Mouse (Mus musculus) heart, embryonic 12.5 days (tissue): ENCODE data around the gene Ttll2. TPM values are rescaled to one million over a fixed set of nuclear protein-coding genes. Genes with fewer than 3 reads are reported as not detected.
A peak's percentile ranks its signal among the peaks of the same experiment; 100 is the strongest.
"Not testable (repeated sequence)": the region's sequence is repeated elsewhere in the genome, so short reads cannot be mapped to it uniquely, and the experiment has no call there.

Source experiments
- ATAC-seq: fragments of 200-750 bp; cut with Nextera tagmentation; 2 replicates; pipeline ENCODE4 v1.8.0; 2017; ENCODE audit warnings: moderate TSS enrichment, moderate library complexity; ENCODE audit not compliant: insufficient number of reproducible peaks, low FRiP score
- H3K27ac ChIP-seq: fragments of 300-500 bp; sonication (generic); 2 replicates; pipeline ENCODE4 v1.5.1; 2016; ENCODE audit warnings: mild to moderate bottlenecking, moderate library complexity; ENCODE audit not compliant: poor library complexity, severe bottlenecking
- H3K27me3 ChIP-seq: fragments of 300-500 bp; sonication (generic); replicated peaks from 2 replicates; pipeline ENCODE4 v1.6.1; 2016; ENCODE audit warnings: mild to moderate bottlenecking, moderate library complexity
- H3K36me3 ChIP-seq: fragments of 300-500 bp; sonication (generic); 2 replicates; pipeline ENCODE4 v1.6.1; 2016; ENCODE audit warnings: mild to moderate bottlenecking, moderate library complexity
- H3K4me1 ChIP-seq: fragments of 300-500 bp; sonication (generic); replicated peaks from 2 replicates; pipeline ENCODE4 v1.6.1; 2016; ENCODE audit warnings: mild to moderate bottlenecking
- H3K4me2 ChIP-seq: fragments of 300-500 bp; sonication (generic); 2 replicates; pipeline ENCODE4 v1.6.1; 2016; ENCODE audit warnings: mild to moderate bottlenecking, moderate library complexity
- H3K4me3 ChIP-seq: fragments of 300-500 bp; sonication (generic); 2 replicates; pipeline ENCODE4 v1.5.1; 2016; ENCODE audit warnings: mild to moderate bottlenecking
- H3K9ac ChIP-seq: fragments of 300-500 bp; sonication (generic); 2 replicates; pipeline ENCODE4 v1.6.1; 2016; ENCODE audit warnings: mild to moderate bottlenecking, moderate library complexity
- H3K9me3 ChIP-seq: fragments of 300-500 bp; sonication (generic); replicated peaks from 2 replicates; pipeline ENCODE4 v1.6.1; 2016; ENCODE audit warnings: mild to moderate bottlenecking, moderate library complexity
- WGBS: fragments of 180-500 bp; shearing (Covaris S2); methylation state at CpG from one replicate; pipeline ENCODE4 v1.1.7; 2016; 5-methylcytosine and 5-hydroxymethylcytosine counted together
- polyA plus RNA-seq: library from polyadenylated mRNA; unstranded; fragments of >200 nt; fragmentation: Nextera tagmentation; extraction: Ambion mirVana; gene quantifications from 2 replicates; pipeline ENCODE4 v1.2.1, GENCODE M21; 2016

The Ttll2 gene
- polyA plus RNA-seq, 1 experiment from 2014 or later = not detected

GRCm38 (mm10) chr17:7383167-7384143 is 31.0 kb upstream of the Ttll2 start:
- H3K27me3 ChIP-seq, H3K4me2 ChIP-seq, ATAC-seq, H3K36me3 ChIP-seq, H3K9ac ChIP-seq, H3K9me3 ChIP-seq, H3K4me3 ChIP-seq, H3K4me1 ChIP-seq, H3K27ac ChIP-seq: not testable (repeated sequence)
- 87% methylated on average over 12 of the region's 13 CpGs for WGBS

GRCm38 (mm10) chr17:7382711-7383110 is 30.2 kb upstream of the Ttll2 start:
- H3K27ac ChIP-seq, H3K9me3 ChIP-seq, ATAC-seq, H3K27me3 ChIP-seq, H3K4me1 ChIP-seq, H3K36me3 ChIP-seq, H3K9ac ChIP-seq, H3K4me3 ChIP-seq, H3K4me2 ChIP-seq: not testable (repeated sequence)
- 70% methylated on average over 1 of the region's 3 CpGs for WGBS

- not testable (repeated sequence) for H3K36me3 ChIP-seq, H3K9me3 ChIP-seq, H3K4me2 ChIP-seq, H3K27ac ChIP-seq, ATAC-seq, H3K9ac ChIP-seq, H3K4me1 ChIP-seq, H3K27me3 ChIP-seq, H3K4me3 ChIP-seq
- 57% methylated on average over 3 of the region's 3 CpGs for WGBS
Measured at GRCm38 (mm10) chr17:7377907-7378306, 25.4 kb upstream of the Ttll2 start.

DNA sequence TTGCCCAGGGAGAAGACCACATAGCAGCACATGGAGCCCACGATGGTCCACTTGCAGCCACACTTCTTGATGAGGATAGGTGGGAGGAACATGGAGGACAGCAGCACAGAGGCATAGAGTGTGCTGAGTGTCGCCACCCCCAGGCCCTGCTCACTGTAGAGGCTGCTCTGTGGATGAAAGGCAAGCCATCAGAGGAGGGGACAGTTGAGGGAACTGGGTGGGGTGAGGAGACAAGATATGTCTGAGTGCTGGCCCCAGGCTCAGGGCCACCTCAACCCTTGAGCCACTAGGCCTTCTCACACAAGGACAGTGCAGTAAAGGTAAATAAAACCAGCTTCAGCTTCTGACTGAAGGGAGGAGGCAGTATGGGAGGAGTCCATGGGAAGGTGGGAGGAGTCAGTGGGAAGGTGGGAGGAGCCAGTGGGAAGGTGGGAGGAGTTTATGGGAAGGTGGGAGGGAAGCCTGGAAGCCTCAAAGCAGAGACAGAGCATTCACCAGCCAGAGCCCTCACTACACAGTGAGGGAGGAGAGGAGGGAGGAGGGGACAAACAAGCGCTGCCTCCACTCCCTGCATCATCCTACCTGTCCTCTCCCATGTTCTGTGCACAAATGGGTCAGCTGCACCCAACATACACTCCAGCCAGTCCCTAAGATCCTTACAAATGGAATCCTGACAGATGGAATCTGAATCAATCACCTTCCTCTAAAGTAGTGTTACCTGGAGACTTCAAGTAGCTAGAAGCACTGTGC is 24.6 kb upstream of the Ttll2 start:
- not testable (repeated sequence) for H3K4me3 ChIP-seq, H3K36me3 ChIP-seq, H3K4me2 ChIP-seq, H3K4me1 ChIP-seq, H3K9ac ChIP-seq, H3K27me3 ChIP-seq, H3K27ac ChIP-seq, H3K9me3 ChIP-seq
- WGBS = 100% methylated on average over 1 of the region's 3 CpGs
- ATAC-seq = peak; percentile 44

GRCm38 (mm10) chr17:7371879-7372278 is 19.4 kb upstream of the Ttll2 start, which contains the start of gene Gm49630:
Gm49630 (minus strand) TSS chr17:7371979.
- H3K4me3 ChIP-seq, H3K4me2 ChIP-seq, H3K27me3 ChIP-seq, H3K9me3 ChIP-seq, H3K36me3 ChIP-seq, ATAC-seq, H3K9ac ChIP-seq, H3K4me1 ChIP-seq, H3K27ac ChIP-seq: not testable (repeated sequence)
- WGBS = 63% methylated on average over 2 of the region's 5 CpGs

DNA sequence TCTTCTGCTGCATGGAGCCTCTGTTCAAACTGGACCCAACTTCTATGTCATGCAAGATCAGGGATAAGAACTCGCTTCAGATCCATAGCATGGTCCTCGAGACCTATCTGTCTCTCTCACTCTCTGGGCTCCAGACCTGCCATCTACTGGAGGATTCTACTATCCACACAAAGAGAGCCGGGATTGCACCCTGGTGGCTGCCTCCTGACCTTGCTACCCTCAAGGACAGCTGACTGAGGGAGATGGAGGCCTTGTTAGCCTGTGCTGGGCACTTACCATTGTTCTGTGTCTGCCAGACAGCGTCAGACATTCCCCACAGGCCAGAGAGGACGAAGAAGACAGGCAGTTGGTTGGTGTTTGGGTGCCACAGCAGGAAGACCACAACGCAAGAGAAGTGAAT is 16.9 kb upstream of the Ttll2 start:
- WGBS = 57% methylated on average over 6 of the region's 6 CpGs
- not testable (repeated sequence) for ATAC-seq, H3K4me2 ChIP-seq, H3K27me3 ChIP-seq, H3K9me3 ChIP-seq, H3K36me3 ChIP-seq, H3K4me1 ChIP-seq, H3K9ac ChIP-seq, H3K27ac ChIP-seq, H3K4me3 ChIP-seq

DNA sequence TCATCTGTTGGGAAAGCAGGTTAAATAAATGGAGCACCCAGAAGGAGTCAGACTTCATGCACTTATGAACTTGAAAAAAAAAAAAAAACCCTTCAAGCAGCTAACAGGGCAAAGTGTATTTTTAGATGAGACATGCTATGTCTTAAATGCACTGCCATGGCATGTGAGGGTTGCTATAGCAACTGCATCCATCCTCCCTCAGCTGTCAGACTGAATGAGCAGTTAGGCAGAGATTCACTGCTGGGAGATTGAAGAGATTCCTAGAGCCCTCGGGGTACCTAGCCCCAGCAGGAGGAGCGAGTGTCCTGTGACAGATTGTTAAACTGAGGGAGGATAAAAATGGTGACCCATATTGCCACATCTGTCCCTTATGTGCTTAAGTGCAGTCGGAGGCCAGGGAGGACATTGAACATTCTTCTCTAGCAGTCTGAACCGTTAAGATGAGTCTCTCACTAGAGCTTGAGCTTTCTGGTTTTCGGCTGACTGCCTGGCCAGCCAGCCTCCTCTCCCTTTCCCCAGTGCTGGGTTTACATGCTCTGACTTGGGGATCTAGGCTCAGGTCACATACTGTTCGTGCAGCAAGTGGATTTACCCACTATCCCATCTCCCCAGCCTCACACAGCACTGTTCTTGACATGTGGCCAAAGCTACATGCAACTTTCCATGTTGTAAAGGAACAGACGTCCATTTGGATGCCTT is 14.3 kb upstream of the Ttll2 start:
- not testable (repeated sequence) for H3K4me2 ChIP-seq, H3K4me3 ChIP-seq, H3K9me3 ChIP-seq, H3K4me1 ChIP-seq, H3K27me3 ChIP-seq, H3K9ac ChIP-seq, H3K36me3 ChIP-seq, H3K27ac ChIP-seq, ATAC-seq
- WGBS = 64% methylated on average over 5 of the region's 7 CpGs

- H3K4me2 ChIP-seq, H3K4me3 ChIP-seq, H3K27me3 ChIP-seq, H3K4me1 ChIP-seq, H3K27ac ChIP-seq, H3K9me3 ChIP-seq, H3K36me3 ChIP-seq, ATAC-seq, H3K9ac ChIP-seq: not testable (repeated sequence)
- 20% methylated on average over 1 of the region's 1 CpGs for WGBS
Measured at GRCm38 (mm10) chr17:7366265-7366664, 13.8 kb upstream of the Ttll2 start.

GRCm38 (mm10) chr17:7365615-7366014 is 13.1 kb upstream of the Ttll2 start:
- not testable (repeated sequence) for H3K4me3 ChIP-seq, ATAC-seq, H3K36me3 ChIP-seq, H3K27ac ChIP-seq, H3K4me1 ChIP-seq, H3K9me3 ChIP-seq, H3K9ac ChIP-seq, H3K4me2 ChIP-seq, H3K27me3 ChIP-seq
- no CpG with 5 or more reads among the region's 3 CpGs for WGBS

DNA sequence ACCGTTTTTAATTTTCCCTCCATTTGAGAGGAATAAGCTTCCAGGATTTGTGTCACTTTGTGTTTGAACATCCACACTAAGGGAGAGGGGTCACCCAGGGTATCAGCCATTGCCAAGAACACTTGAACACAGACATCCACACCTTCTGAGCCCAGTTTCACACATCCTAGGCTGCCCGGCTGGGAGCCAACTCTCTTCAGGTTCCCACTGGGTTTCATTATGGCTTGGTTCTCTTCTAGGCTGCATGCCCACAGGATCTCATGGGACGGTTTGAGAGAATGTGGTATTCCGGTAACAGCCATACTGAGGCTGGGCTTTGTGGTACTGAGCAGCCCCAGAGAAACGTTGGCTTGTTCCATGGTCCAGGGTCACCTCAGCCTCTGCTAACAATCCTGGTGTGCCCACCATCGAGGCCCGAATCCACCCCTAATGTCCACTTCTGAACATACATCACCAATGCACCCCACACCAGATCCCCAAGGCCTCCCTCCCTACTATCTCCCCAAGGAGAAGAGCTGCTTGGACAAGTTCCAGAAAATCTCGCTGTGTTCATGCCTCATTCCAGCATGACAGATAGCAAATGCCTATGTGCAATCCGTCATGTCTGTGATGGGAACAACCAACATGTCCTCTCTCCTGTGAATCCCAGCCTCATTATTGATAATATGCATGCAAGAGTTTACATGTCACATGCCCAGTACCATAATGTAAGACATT is 8.4 kb upstream of the Ttll2 start:
- not testable (repeated sequence) for H3K9ac ChIP-seq, H3K9me3 ChIP-seq, H3K27me3 ChIP-seq, H3K27ac ChIP-seq, H3K4me1 ChIP-seq, ATAC-seq, H3K4me3 ChIP-seq, H3K36me3 ChIP-seq, H3K4me2 ChIP-seq
- WGBS = 75% methylated on average over 9 of the region's 9 CpGs
